Mouse (Mus musculus): ENCODE data around the gene Raet1e. TPM values are rescaled to one million over a fixed set of nuclear protein-coding genes. Genes with fewer than 3 reads are reported as not detected.
"Not testable (repeated sequence)": the region's sequence is repeated elsewhere in the genome, so short reads cannot be mapped to it uniquely, and the experiment has no call there.

Gene Raet1e
- total and polyA plus RNA-seq, 3 experiments = not detected

DNA sequence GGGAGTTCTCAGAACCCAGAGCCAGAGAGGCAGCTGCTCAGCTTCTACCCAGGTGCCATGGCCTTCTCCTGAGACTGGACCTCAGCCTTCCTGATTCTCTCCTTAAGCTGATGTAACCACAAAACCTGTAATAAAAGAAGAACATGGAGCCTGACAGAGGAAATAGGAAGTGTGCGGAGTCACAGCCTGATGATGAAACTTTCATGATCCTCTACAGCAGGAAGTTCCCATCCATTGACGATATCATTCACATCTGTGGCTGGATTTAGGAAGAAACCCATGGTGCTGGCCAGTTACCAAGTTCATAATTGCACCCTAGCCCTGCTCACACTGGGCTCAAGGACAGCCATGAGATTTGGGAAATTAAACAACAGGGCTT is 195.8 kb downstream of the Raet1e start:
- H3K4me3 ChIP-seq (ENCODE audit: control insufficient read depth in 1 of 2, insufficient read depth in 1 of 2, low read depth in 2 of 2, low read length in 2 of 2); H3K4me1 ChIP-seq (ENCODE audit: control insufficient read depth in 1 of 2, insufficient read depth in 2 of 2, low read length in 2 of 2); DNase-seq (ENCODE audit: low read depth, low spot score); H3K27me3 ChIP-seq (ENCODE audit: control insufficient read depth in 1 of 2, insufficient read depth in 2 of 2, low read length in 2 of 2); H3K27ac ChIP-seq (ENCODE audit: control insufficient read depth, low read depth, low read length); H3K9ac ChIP-seq (ENCODE audit: control insufficient read depth, low read depth, low read length, poor library complexity, severe bottlenecking); H3K9me3 ChIP-seq (replicated peaks; ENCODE audit: insufficient read depth, low read length); H3K36me3 ChIP-seq (ENCODE audit: control insufficient read depth in 1 of 2, insufficient read depth in 2 of 2, low read length in 2 of 2); H3K79me2 ChIP-seq (ENCODE audit: control insufficient read depth, insufficient read depth, low read length, poor library complexity): not testable (repeated sequence)

DNA sequence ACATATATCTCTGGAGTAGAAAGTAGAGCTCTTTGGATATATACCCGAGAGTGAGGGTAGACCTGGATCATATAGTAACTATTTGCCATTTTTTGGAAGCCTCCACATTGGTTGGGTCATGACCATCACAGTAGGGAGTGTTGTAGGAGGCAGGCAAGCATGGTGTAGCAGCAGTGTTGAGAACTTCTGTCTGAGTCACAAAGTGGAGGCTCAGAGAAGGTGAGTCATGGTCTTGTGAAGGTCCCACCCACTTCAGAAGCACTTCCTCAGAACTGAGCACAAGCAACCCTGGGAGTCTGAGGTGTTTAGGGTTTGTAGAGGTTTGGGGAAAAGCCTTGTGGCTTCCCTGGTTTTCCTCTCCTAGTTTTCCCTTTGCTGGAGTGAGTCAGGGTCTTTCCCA is 199.0 kb downstream of the Raet1e start:
- H3K27ac ChIP-seq (ENCODE audit: control insufficient read depth, low read depth, low read length); H3K27me3 ChIP-seq (ENCODE audit: control insufficient read depth in 1 of 2, insufficient read depth in 2 of 2, low read length in 2 of 2); H3K79me2 ChIP-seq (ENCODE audit: control insufficient read depth, insufficient read depth, low read length, poor library complexity); H3K36me3 ChIP-seq (ENCODE audit: control insufficient read depth in 1 of 2, insufficient read depth in 2 of 2, low read length in 2 of 2); H3K9ac ChIP-seq (ENCODE audit: control insufficient read depth, low read depth, low read length, poor library complexity, severe bottlenecking); H3K9me3 ChIP-seq (replicated peaks; ENCODE audit: insufficient read depth, low read length); H3K4me1 ChIP-seq (ENCODE audit: control insufficient read depth in 1 of 2, insufficient read depth in 2 of 2, low read length in 2 of 2); H3K4me3 ChIP-seq (ENCODE audit: control insufficient read depth in 1 of 2, insufficient read depth in 1 of 2, low read depth in 2 of 2, low read length in 2 of 2); DNase-seq (ENCODE audit: low read depth, low spot score): not testable (repeated sequence)

DNA sequence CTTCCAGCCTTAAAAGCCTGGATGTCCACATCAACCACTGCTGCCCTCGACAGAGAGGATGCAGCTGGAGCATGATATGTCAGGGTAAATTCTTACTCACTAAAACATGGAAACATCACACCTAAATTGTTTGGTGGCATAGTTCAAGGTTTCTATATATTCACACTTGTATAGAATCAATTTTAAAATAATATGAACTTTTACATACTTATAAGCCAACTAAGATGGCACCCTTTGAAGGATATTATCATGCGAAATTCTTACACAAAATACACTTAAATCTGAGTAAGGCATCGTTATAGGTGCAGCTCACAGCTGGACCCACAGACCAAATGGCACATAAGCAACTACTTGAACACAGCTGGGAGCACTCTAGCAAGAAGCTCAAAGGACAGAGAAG is 201.9 kb downstream of the Raet1e start, which contains the start of gene Raet1d:
TSS of gene Raet1d (plus strand) at position 301 of the 400 bp plus-strand sequence.
- not testable (repeated sequence) for H3K9me3 ChIP-seq (replicated peaks; ENCODE audit: insufficient read depth, low read length); H3K4me3 ChIP-seq (ENCODE audit: control insufficient read depth in 1 of 2, insufficient read depth in 1 of 2, low read depth in 2 of 2, low read length in 2 of 2); DNase-seq (ENCODE audit: low read depth, low spot score); H3K4me1 ChIP-seq (ENCODE audit: control insufficient read depth in 1 of 2, insufficient read depth in 2 of 2, low read length in 2 of 2); H3K27ac ChIP-seq (ENCODE audit: control insufficient read depth, low read depth, low read length); H3K79me2 ChIP-seq (ENCODE audit: control insufficient read depth, insufficient read depth, low read length, poor library complexity); H3K36me3 ChIP-seq (ENCODE audit: control insufficient read depth in 1 of 2, insufficient read depth in 2 of 2, low read length in 2 of 2); H3K27me3 ChIP-seq (ENCODE audit: control insufficient read depth in 1 of 2, insufficient read depth in 2 of 2, low read length in 2 of 2); H3K9ac ChIP-seq (ENCODE audit: control insufficient read depth, low read depth, low read length, poor library complexity, severe bottlenecking)

DNA sequence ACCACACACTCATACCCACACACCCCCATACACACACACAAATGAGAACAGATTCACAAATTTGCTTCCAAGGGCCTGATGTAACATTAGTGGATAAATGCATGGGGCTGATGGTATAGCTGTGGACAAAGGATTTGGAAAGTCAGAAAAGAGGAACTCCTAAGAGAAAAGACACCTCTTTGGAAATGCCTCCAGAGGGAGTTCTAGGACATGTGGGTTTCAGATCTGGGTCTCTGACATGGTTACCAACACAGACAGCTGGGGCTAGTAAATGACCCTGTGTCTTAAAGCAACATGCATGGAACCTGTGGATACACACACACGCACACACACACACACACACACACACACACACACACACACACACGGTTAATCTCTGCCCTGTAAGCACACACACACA is 202.6 kb downstream of the Raet1e start:
- H3K27ac ChIP-seq (ENCODE audit: control insufficient read depth, low read depth, low read length); H3K79me2 ChIP-seq (ENCODE audit: control insufficient read depth, insufficient read depth, low read length, poor library complexity); H3K27me3 ChIP-seq (ENCODE audit: control insufficient read depth in 1 of 2, insufficient read depth in 2 of 2, low read length in 2 of 2); DNase-seq (ENCODE audit: low read depth, low spot score); H3K36me3 ChIP-seq (ENCODE audit: control insufficient read depth in 1 of 2, insufficient read depth in 2 of 2, low read length in 2 of 2); H3K9ac ChIP-seq (ENCODE audit: control insufficient read depth, low read depth, low read length, poor library complexity, severe bottlenecking); H3K4me1 ChIP-seq (ENCODE audit: control insufficient read depth in 1 of 2, insufficient read depth in 2 of 2, low read length in 2 of 2); H3K4me3 ChIP-seq (ENCODE audit: control insufficient read depth in 1 of 2, insufficient read depth in 1 of 2, low read depth in 2 of 2, low read length in 2 of 2); H3K9me3 ChIP-seq (replicated peaks; ENCODE audit: insufficient read depth, low read length): not testable (repeated sequence)

DNA sequence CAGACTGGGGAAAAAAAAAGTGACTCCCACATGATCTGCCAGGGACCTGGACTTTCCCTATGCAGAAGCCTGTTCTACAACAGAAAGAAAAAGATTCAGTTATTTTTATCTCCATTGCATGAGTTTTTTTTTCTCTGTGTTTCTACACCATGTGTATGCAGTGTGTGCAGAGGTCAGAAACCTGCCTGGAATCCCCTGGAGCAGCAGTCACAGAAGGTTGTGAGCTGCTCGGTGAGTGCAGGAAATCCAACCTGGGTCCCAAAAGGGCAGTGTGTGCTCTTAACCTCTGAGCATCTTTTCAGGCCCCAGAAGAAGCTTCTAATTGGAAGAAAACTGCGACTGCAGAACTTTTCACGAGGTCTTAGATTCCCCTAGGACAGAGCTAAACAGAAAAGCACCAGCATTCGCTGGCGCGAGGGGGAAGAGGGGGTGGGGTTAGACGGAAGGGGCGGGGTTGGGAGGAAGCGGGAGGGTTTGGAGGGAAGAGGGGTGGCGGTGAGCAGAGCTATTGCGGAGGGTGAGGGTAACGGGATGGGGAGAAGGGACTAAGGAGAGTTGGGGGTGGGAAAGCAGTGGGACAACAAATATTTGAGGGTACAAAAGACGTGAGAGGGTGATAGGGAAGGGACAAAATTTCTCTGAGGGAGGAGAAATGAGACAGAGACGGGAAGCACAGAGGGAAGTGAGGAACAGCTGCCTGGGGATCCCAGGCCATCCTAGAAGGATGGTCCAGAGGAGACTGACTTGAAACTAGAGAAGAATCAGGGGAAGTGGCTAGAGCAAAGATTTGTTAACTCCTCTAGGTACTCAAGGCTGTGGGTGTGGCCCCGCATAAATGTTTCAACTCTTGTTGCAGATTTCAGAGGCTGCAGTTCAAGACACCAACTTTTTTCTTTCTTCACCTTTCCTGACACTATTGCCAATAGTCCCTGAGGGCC is 203.3 kb downstream of the Raet1e start:
- H3K27me3 ChIP-seq (ENCODE audit: control insufficient read depth in 1 of 2, insufficient read depth in 2 of 2, low read length in 2 of 2) = not testable (repeated sequence)
- peak; percentile 29 for DNase-seq (ENCODE audit: low read depth, low spot score)
- peak overlapping the region in 1 of 2 experiments; percentile 29; a peak in 2 of 4 replicates for H3K4me3 ChIP-seq (ENCODE audit: control insufficient read depth in 1 of 2, insufficient read depth in 1 of 2, low read depth in 2 of 2, low read length in 2 of 2)

DNA sequence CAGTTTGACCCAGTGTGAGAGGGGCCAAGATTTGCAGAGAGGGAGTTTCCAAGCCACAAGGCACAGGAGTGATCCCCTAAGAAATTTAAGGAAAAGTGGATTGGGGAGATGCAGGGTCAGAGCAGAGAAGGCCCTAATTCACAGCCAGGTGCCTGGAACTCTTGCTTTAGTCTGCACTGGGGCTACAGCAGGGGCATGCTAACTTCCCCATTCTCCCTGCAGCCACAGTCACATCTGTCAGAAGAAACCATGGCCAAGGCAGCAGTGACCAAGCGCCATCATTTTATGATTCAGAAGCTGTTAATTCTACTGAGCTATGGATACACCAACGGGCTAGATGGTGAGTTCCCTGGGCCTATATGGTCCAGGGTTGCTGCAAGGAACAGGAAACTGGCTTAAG is 204.1 kb downstream of the Raet1e start:
- not testable (repeated sequence) for DNase-seq (ENCODE audit: low read depth, low spot score); H3K36me3 ChIP-seq (ENCODE audit: control insufficient read depth in 1 of 2, insufficient read depth in 2 of 2, low read length in 2 of 2); H3K4me3 ChIP-seq (ENCODE audit: control insufficient read depth in 1 of 2, insufficient read depth in 1 of 2, low read depth in 2 of 2, low read length in 2 of 2); H3K4me1 ChIP-seq (ENCODE audit: control insufficient read depth in 1 of 2, insufficient read depth in 2 of 2, low read length in 2 of 2); H3K9me3 ChIP-seq (replicated peaks; ENCODE audit: insufficient read depth, low read length); H3K9ac ChIP-seq (ENCODE audit: control insufficient read depth, low read depth, low read length, poor library complexity, severe bottlenecking); H3K27me3 ChIP-seq (ENCODE audit: control insufficient read depth in 1 of 2, insufficient read depth in 2 of 2, low read length in 2 of 2); H3K27ac ChIP-seq (ENCODE audit: control insufficient read depth, low read depth, low read length); H3K79me2 ChIP-seq (ENCODE audit: control insufficient read depth, insufficient read depth, low read length, poor library complexity)

More for the DNA sequence above, 203.3 kb downstream of the Raet1e start:
- H3K9me3 ChIP-seq (replicated peaks; ENCODE audit: insufficient read depth, low read length); H3K27ac ChIP-seq (ENCODE audit: control insufficient read depth, low read depth, low read length); H3K79me2 ChIP-seq (ENCODE audit: control insufficient read depth, insufficient read depth, low read length, poor library complexity); H3K4me1 ChIP-seq (ENCODE audit: control insufficient read depth in 1 of 2, insufficient read depth in 2 of 2, low read length in 2 of 2); H3K36me3 ChIP-seq (ENCODE audit: control insufficient read depth in 1 of 2, insufficient read depth in 2 of 2, low read length in 2 of 2); H3K9ac ChIP-seq (ENCODE audit: control insufficient read depth, low read depth, low read length, poor library complexity, severe bottlenecking): not testable (repeated sequence)

DNA sequence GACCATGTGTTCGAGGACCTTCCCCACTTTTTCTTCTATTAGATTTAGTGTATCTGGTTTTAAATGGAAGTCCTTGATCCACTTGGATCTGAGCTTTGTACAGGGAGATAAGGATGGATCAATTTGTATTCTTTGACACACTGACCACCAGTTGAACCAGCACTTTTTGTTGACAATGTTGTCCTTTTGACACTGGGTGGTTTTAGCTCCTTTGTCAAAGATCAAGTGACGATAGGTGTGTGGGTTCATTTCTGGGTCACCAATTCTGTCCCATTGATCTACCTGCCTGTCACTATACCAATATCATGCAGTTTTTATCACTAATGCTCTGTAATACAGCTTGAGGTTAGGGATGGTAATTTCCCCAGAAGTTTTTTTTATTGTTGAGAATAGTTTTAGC is 206.5 kb downstream of the Raet1e start:
- H3K4me3 ChIP-seq (ENCODE audit: control insufficient read depth in 1 of 2, insufficient read depth in 1 of 2, low read depth in 2 of 2, low read length in 2 of 2); H3K4me1 ChIP-seq (ENCODE audit: control insufficient read depth in 1 of 2, insufficient read depth in 2 of 2, low read length in 2 of 2); H3K9ac ChIP-seq (ENCODE audit: control insufficient read depth, low read depth, low read length, poor library complexity, severe bottlenecking); H3K36me3 ChIP-seq (ENCODE audit: control insufficient read depth in 1 of 2, insufficient read depth in 2 of 2, low read length in 2 of 2); H3K27me3 ChIP-seq (ENCODE audit: control insufficient read depth in 1 of 2, insufficient read depth in 2 of 2, low read length in 2 of 2); DNase-seq (ENCODE audit: low read depth, low spot score); H3K79me2 ChIP-seq (ENCODE audit: control insufficient read depth, insufficient read depth, low read length, poor library complexity); H3K27ac ChIP-seq (ENCODE audit: control insufficient read depth, low read depth, low read length); H3K9me3 ChIP-seq (replicated peaks; ENCODE audit: insufficient read depth, low read length): not testable (repeated sequence)

All from MEL (cell line).